Mouse (Mus musculus) CD8-positive naive resting alpha-beta T cell, adult 2 months (primary cell): ENCODE measurements around the gene Sly.
"Not testable (repeated sequence)": the region's sequence is repeated elsewhere in the genome, so short reads cannot be mapped to it uniquely, and the experiment has no call there.

Source experiments
- DNase-seq, 2 experiments: peaks; one replicate each; pipeline ENCODE4 v3.0.0; 2022; ENCODE audit warnings: low read depth in 2 of 2, low spot score in 2 of 2

Gene Sly

DNA sequence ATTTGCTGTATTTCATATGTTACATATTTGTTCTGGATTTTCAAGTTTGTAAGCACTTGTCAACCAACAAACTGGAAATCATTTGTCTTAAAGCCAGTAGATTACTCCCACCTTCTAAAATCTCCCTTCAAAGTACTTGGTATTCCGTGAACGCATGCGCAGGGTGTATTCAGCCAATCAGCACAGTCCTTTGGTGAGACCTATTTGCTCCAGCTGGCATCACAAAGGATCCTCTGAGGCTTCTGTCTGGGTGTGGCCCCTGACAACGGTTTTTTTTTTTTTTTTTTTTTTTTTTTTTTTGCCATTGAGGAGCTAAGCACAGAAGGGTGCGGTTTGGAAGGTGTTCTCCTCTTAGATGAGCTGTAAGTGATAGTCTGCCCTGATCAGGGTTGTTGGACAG, at the start of gene Sly:
Sly (plus strand) TSS at position 301 of the 400 bp plus-strand sequence.
- DNase-seq = not testable (repeated sequence)
